Mouse (Mus musculus): ENCODE measurements at regions not wholly inside any gene's neighbourhood (a gene's known extent, or its start where the extent isn't known, plus 50 kb on each side); places are given as distances from the start of the nearest gene placed in this dataset.
A peak's percentile ranks its signal among the peaks of the same experiment; 100 is the strongest.

DNA sequence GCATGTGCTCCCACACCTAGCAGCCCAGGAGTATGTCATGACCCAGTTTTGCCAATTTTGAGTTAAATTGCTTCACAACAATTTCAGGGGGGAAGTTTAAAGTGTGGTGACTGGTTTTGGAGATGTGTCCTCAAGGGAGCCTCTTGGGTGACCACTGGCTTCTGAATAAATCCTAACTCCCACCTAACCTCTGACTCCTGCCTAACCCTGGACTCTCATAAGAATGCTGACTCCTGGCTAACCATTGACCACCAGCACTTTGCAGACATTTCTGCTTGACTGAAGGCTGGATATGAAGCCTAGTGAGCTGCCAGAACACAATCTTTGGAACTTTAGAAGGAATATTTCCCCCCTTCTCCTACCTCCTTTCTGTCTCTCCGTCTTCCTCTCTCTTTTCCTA lies 133.3 kb upstream of the Tmpo start:
- 100% methylated on average over 1 of the region's 1 CpGs for WGBS
- H3K4me1 ChIP-seq (ENCODE audit: control insufficient read depth, insufficient read depth, low read length), result peaks cover 5% of the 10 kb centered on the region; the same call in 1 of the 2 replicates
- no peak overlapping the region for H3K27ac ChIP-seq (replicated peaks; ENCODE audit: insufficient read depth, low read depth, low read length)
- no peak for DNase-seq (ENCODE audit: extremely low read depth, low read depth, low spot score)
- H3K79me2 ChIP-seq (ENCODE audit: control insufficient read depth, insufficient read depth, low read length), result no peaks in the 10 kb centered on the region
- H3K9ac ChIP-seq (ENCODE audit: low read depth, low read length), result no peak overlapping the region
- TF ChIP-seq CTCF (IDR thresholded peaks at IDR 0.05; ENCODE audit: low read depth, low read length), result no peak
- TF ChIP-seq POLR2A (IDR thresholded peaks at IDR 0.05; ENCODE audit: extremely low read depth, insufficient read depth, low read length), result no peak
- no peaks in the 10 kb centered on the region for H3K27me3 ChIP-seq (ENCODE audit: control insufficient read depth, insufficient read depth, low read length)
- H3K4me3 ChIP-seq (ENCODE audit: insufficient read depth, low read depth, low read length), result no peak overlapping the region
- no peaks in the 10 kb centered on the region for H3K36me3 ChIP-seq (ENCODE audit: control insufficient read depth, insufficient read depth, low read length)

DNA sequence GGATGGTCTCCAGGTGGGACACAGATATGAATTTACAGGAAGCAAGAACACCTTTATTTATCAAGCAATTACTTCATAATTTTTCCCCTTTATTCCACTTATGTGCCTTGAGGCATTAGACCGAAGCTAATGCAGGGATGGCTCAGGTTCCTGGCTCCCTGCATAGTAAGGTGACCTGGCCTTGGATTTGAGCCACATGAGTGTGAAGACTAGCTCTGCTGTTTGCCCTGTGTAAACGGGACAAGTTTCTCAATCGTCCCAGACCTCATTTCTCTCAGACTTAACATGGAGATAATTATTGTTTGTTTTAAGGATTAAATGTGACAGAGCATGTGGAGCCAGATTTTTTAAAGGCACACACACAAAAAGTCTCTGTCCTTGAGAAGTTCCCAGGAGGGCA lies 132.2 kb upstream of the Tmpo start:
- peaks cover 5% of the 10 kb centered on the region; the same call in 1 of the 2 replicates for H3K4me1 ChIP-seq (ENCODE audit: control insufficient read depth, insufficient read depth, low read length)
- peak; percentile 97 for DNase-seq (ENCODE audit: extremely low read depth, low read depth, low spot score)
- TF ChIP-seq POLR2A (IDR thresholded peaks at IDR 0.05; ENCODE audit: extremely low read depth, insufficient read depth, low read length) (no peak), CTCF (IDR thresholded peaks at IDR 0.05; ENCODE audit: low read depth, low read length) (no peak)
- H3K36me3 ChIP-seq (ENCODE audit: control insufficient read depth, insufficient read depth, low read length), result no peaks in the 10 kb centered on the region
- H3K27ac ChIP-seq (replicated peaks; ENCODE audit: insufficient read depth, low read depth, low read length), result no peak overlapping the region
- whole genome bisulfite sequencing, result 14% methylated on average over 3 of the region's 3 CpGs
- no peaks in the 10 kb centered on the region for H3K79me2 ChIP-seq (ENCODE audit: control insufficient read depth, insufficient read depth, low read length)
- H3K27me3 ChIP-seq (ENCODE audit: control insufficient read depth, insufficient read depth, low read length), result no peaks in the 10 kb centered on the region
- H3K4me3 ChIP-seq (ENCODE audit: insufficient read depth, low read depth, low read length), result no peak overlapping the region
- H3K9ac ChIP-seq (ENCODE audit: low read depth, low read length), result no peak overlapping the region

DNA sequence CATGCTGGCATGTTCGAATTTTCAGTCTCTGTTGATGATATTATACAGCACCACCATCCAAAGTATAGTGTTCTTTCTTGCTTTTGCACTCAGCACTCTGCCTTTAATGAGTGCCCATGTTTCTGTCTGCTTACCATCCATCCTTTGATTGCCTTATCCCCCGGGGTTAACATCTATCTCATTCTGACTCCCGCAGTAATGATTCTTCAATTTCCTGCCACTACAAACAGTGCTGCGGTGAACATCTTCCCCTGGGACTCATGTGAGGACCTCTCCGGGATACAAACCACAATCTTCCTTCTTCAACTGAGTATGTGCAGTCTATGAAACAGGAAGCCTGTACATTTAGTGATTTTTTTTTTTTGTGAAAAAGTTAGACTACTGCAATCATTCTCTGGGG lies 131.8 kb upstream of the Tmpo start:
- 72% methylated on average over 5 of the region's 5 CpGs for WGBS

DNA sequence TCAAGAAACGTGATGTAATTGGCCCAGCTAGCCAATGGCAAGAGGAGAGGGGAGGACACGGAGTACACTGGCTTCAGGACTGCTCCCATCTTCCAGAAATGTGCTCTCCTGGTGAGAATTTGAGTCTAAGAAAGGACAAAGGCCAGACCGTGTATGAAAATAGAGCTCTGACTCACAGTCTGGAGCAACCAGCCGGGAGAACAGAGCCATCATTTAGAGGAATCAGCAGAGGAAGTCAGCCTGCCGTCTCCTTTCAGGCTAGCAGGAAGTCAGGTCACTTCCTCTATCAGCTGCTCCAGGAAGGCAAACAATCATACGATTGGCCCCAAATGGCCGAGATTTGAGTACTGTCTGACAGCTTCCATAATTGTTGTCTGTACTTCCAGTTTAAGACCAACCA lies 119.0 kb upstream of the Tmpo start:
- no peaks in the 10 kb centered on the region for H3K79me2 ChIP-seq (ENCODE audit: control insufficient read depth, insufficient read depth, low read length)
- DNase-seq (ENCODE audit: extremely low read depth, low read depth, low spot score), result peak; percentile 4
- no peak overlapping the region for H3K9ac ChIP-seq (ENCODE audit: low read depth, low read length)
- WGBS, result 63% methylated on average over 7 of the region's 7 CpGs
- H3K27ac ChIP-seq (replicated peaks; ENCODE audit: insufficient read depth, low read depth, low read length), result no peak overlapping the region
- no peaks in the 10 kb centered on the region for H3K27me3 ChIP-seq (ENCODE audit: control insufficient read depth, insufficient read depth, low read length)
- H3K36me3 ChIP-seq (ENCODE audit: control insufficient read depth, insufficient read depth, low read length), result no peaks in the 10 kb centered on the region
- no peak overlapping the region for H3K4me3 ChIP-seq (ENCODE audit: insufficient read depth, low read depth, low read length)
- H3K4me1 ChIP-seq (ENCODE audit: control insufficient read depth, insufficient read depth, low read length), result no peaks in the 10 kb centered on the region
- TF ChIP-seq CTCF (IDR thresholded peaks at IDR 0.05; ENCODE audit: low read depth, low read length) (no peak), POLR2A (IDR thresholded peaks at IDR 0.05; ENCODE audit: extremely low read depth, insufficient read depth, low read length) (no peak)

More for the DNA sequence above, 131.8 kb upstream of the Tmpo start:
- TF ChIP-seq POLR2A (IDR thresholded peaks at IDR 0.05; ENCODE audit: extremely low read depth, insufficient read depth, low read length) (no peak), CTCF (IDR thresholded peaks at IDR 0.05; ENCODE audit: low read depth, low read length) (no peak)
- Histone ChIP-seq H3K4me3 (ENCODE audit: insufficient read depth, low read depth, low read length) (no peak overlapping the region), H3K27me3 (ENCODE audit: control insufficient read depth, insufficient read depth, low read length) (no peaks in the 10 kb centered on the region), H3K9ac (ENCODE audit: low read depth, low read length) (no peak overlapping the region), H3K4me1 (ENCODE audit: control insufficient read depth, insufficient read depth, low read length) (peaks cover 5% of the 10 kb centered on the region; the same call in 1 of the 2 replicates), H3K27ac (replicated peaks; ENCODE audit: insufficient read depth, low read depth, low read length) (no peak overlapping the region), H3K36me3 (ENCODE audit: control insufficient read depth, insufficient read depth, low read length) (no peaks in the 10 kb centered on the region), H3K79me2 (ENCODE audit: control insufficient read depth, insufficient read depth, low read length) (no peaks in the 10 kb centered on the region)
- no peak for DNase-seq (ENCODE audit: extremely low read depth, low read depth, low spot score)

DNA sequence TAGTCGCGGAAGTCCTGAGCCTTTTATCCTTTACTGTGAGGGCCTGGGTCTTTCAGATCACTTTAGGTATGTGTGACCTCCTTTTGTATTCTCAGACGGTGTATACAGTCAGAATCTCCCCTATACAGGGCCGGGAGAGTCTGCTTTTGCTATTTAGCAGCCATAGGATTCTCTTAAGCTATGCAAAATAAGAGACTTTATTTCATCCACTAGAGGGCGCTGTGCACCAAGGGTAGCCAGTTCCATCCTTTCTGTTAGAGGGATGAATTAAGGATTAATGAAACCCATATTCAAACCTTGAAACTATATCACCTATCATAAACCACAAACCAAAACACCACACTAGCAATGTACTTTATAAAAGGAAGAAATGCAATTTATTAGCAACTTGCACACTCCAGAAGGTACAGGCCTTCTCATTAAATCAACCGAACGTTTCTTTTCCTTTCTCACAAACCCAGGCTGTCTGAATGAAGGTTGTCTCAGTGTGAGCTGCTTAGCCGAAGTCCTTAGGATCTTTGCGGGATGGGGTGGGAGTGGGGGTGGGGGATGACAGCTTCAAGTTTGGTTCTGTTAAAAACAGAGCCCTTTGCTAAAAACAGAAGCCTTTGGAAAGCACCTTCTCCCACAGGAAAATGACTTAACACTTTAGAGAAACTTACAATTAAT lies 116.8 kb upstream of the Tmpo start:
- peak; percentile 57 for TF ChIP-seq CTCF (IDR thresholded peaks at IDR 0.05; ENCODE audit: low read depth, low read length)
- TF ChIP-seq POLR2A (IDR thresholded peaks at IDR 0.05; ENCODE audit: extremely low read depth, insufficient read depth, low read length), result no peak
- 41% methylated on average over 9 of the region's 9 CpGs for WGBS
- no peaks in the 10 kb centered on the region for H3K36me3 ChIP-seq (ENCODE audit: control insufficient read depth, insufficient read depth, low read length)
- no peaks in the 10 kb centered on the region for H3K4me1 ChIP-seq (ENCODE audit: control insufficient read depth, insufficient read depth, low read length)
- no peaks in the 10 kb centered on the region for H3K27me3 ChIP-seq (ENCODE audit: control insufficient read depth, insufficient read depth, low read length)
- H3K79me2 ChIP-seq (ENCODE audit: control insufficient read depth, insufficient read depth, low read length), result no peaks in the 10 kb centered on the region
- no peak overlapping the region for H3K27ac ChIP-seq (replicated peaks; ENCODE audit: insufficient read depth, low read depth, low read length)
- H3K4me3 ChIP-seq (ENCODE audit: insufficient read depth, low read depth, low read length), result no peak overlapping the region
- no peak overlapping the region for H3K9ac ChIP-seq (ENCODE audit: low read depth, low read length)
- DNase-seq (ENCODE audit: extremely low read depth, low read depth, low spot score), result peak; percentile 49

DNA sequence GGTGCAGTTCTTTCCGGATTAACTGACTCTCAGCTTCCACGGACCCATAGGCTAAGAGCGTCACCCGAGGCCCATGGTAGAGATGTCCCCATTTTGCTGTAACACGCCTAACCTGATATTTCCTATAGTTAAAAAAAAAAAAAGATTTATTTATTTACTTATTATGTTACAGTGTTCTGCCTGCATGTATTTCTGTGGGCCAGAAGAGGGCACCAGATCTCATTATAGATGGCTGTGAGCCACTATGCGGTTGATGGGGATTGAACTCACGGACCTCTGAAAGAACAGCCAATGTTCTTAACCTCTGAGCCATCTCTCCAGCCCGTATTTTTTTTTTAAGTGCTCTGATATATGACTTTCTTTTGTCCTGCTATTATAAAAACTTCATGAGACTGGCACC lies 114.2 kb upstream of the Tmpo start:
- H3K79me2 ChIP-seq (ENCODE audit: control insufficient read depth, insufficient read depth, low read length), result no peaks in the 10 kb centered on the region
- H3K4me1 ChIP-seq (ENCODE audit: control insufficient read depth, insufficient read depth, low read length), result no peaks in the 10 kb centered on the region
- TF ChIP-seq POLR2A (IDR thresholded peaks at IDR 0.05; ENCODE audit: extremely low read depth, insufficient read depth, low read length) (no peak), CTCF (IDR thresholded peaks at IDR 0.05; ENCODE audit: low read depth, low read length) (no peak)
- H3K9ac ChIP-seq (ENCODE audit: low read depth, low read length), result no peak overlapping the region
- no peak overlapping the region for H3K4me3 ChIP-seq (ENCODE audit: insufficient read depth, low read depth, low read length)
- no peak overlapping the region for H3K27ac ChIP-seq (replicated peaks; ENCODE audit: insufficient read depth, low read depth, low read length)
- DNase-seq (ENCODE audit: extremely low read depth, low read depth, low spot score), result no peak
- no peaks in the 10 kb centered on the region for H3K27me3 ChIP-seq (ENCODE audit: control insufficient read depth, insufficient read depth, low read length)
- WGBS, result 79% methylated on average over 8 of the region's 8 CpGs
- H3K36me3 ChIP-seq (ENCODE audit: control insufficient read depth, insufficient read depth, low read length), result no peaks in the 10 kb centered on the region

Measured in liver, adult 2 months (tissue).